Mouse (Mus musculus) CH12.LX (cell line): ENCODE results near the gene Ttc34. TPM values are rescaled to one million over a fixed set of nuclear protein-coding genes. Genes with fewer than 3 reads are reported as not detected.

Source experiments
- DNase-seq: peaks from one replicate; pipeline ENCODE4 v3.0.0-alpha.2; 2013; ENCODE audit errors: extremely low read depth
- H3K27ac ChIP-seq: 2 replicates; pipeline ENCODE4 v1.5.1; 2012; ENCODE audit warnings: low read depth, mild to moderate bottlenecking, control low read depth, moderate library complexity; ENCODE audit not compliant: insufficient read depth
- H3K27me3 ChIP-seq: replicated peaks from 2 replicates; pipeline ENCODE3; 2012; ENCODE audit warnings: inconsistent platforms
- H3K36me3 ChIP-seq, 2 experiments: replicated peaks in 1 of 2; 2 replicates each; pipeline versions ENCODE3 to v1.6.1; 2012; ENCODE audit warnings: inconsistent platforms in 1 of 2, low read length in 1 of 2, mild to moderate bottlenecking in 1 of 2, mixed read lengths in 1 of 2, moderate library complexity in 1 of 2; ENCODE audit not compliant: control insufficient read depth in 1 of 2, insufficient read depth in 1 of 2
- H3K4me1 ChIP-seq, 2 experiments: 2 replicates each; pipeline ENCODE4 v1.6.1; 2012; ENCODE audit warnings: inconsistent platforms in 1 of 2, moderate library complexity in 1 of 2; ENCODE audit not compliant: insufficient read depth in 2 of 2, control insufficient read depth in 1 of 2
- H3K4me2 ChIP-seq: 2 replicates; pipeline ENCODE4 v1.6.1; 2012; ENCODE audit warnings: low read depth, mild to moderate bottlenecking, control low read depth; ENCODE audit not compliant: poor library complexity, insufficient read depth, severe bottlenecking
- H3K4me3 ChIP-seq, 3 experiments: fragments of 150-350 bp in 1 of 3; sonication (generic) in 1 of 3; replicated peaks in 1 of 3; 2 replicates each; pipeline versions ENCODE3 to v1.5.1; 2011 to 2012; ENCODE audit warnings: low read depth in 2 of 3, low read length in 2 of 3, mild to moderate bottlenecking in 2 of 3, moderate library complexity in 2 of 3, control low read depth in 1 of 3, improper control_type of control experiment in 1 of 3, inconsistent platforms in 1 of 3, mixed read lengths in 1 of 3; ENCODE audit not compliant: poor library complexity in 1 of 3
- H3K79me2 ChIP-seq: replicated peaks from 2 replicates; pipeline ENCODE4 v1.6.1; 2012; ENCODE audit warnings: mild to moderate bottlenecking, moderate library complexity; ENCODE audit not compliant: control insufficient read depth, poor library complexity, insufficient read depth, severe bottlenecking; ENCODE audit errors: extremely low read depth
- H3K9ac ChIP-seq: 2 replicates; pipeline ENCODE4 v1.6.1; 2012; ENCODE audit warnings: low read depth, mild to moderate bottlenecking, control low read depth, moderate library complexity; ENCODE audit not compliant: insufficient read depth
- H3K9me3 ChIP-seq: replicated peaks from 2 replicates; pipeline ENCODE3; 2012; ENCODE audit warnings: low read length, inconsistent platforms, mixed read lengths
- BHLHE40 ChIP-seq: IDR thresholded peaks from 2 replicates; pipeline ENCODE4 v1.6.1; 2011; ENCODE audit warnings: mild to moderate bottlenecking, low read depth, low read length, improper control_type of control experiment
- CHD1 ChIP-seq: IDR thresholded peaks from 2 replicates; pipeline ENCODE4 v1.6.1; 2012; ENCODE audit warnings: low read depth, low read length, improper control_type of control experiment, inconsistent platforms
- CHD2 ChIP-seq: IDR thresholded peaks from 2 replicates; pipeline ENCODE4 v1.6.1; 2011; ENCODE audit warnings: low read length, improper control_type of control experiment
- E2F4 ChIP-seq: IDR thresholded peaks from 2 replicates; pipeline ENCODE4 v1.6.1; 2011; ENCODE audit warnings: low read depth, low read length, improper control_type of control experiment; ENCODE audit not compliant: insufficient replicate concordance
- ELF1 ChIP-seq: IDR thresholded peaks from 2 replicates; pipeline ENCODE4 v1.6.1; 2014; ENCODE audit warnings: low read depth, mild to moderate bottlenecking, inconsistent platforms, low read length, improper control_type of control experiment
- EP300 ChIP-seq: IDR thresholded peaks from 2 replicates; pipeline ENCODE4 v1.6.1; 2011; ENCODE audit warnings: low read length, improper control_type of control experiment
- IRF4 ChIP-seq: IDR thresholded peaks from 2 replicates; pipeline ENCODE4 v1.6.1; 2014; ENCODE audit warnings: low read depth, mild to moderate bottlenecking, inconsistent platforms, low read length, improper control_type of control experiment
- JUND ChIP-seq: conservative IDR thresholded peaks from 2 replicates; pipeline ENCODE4 v1.6.1; 2011; ENCODE audit warnings: low read depth, low read length, improper control_type of control experiment
- KAT2A ChIP-seq: IDR thresholded peaks from 2 replicates; pipeline ENCODE4 v1.6.1; 2012; ENCODE audit warnings: low read length, improper control_type of control experiment, inconsistent platforms; ENCODE audit not compliant: insufficient replicate concordance
- MAX ChIP-seq: IDR thresholded peaks from 2 replicates; pipeline ENCODE4 v1.6.1; 2011; ENCODE audit warnings: low read length, improper control_type of control experiment
- MEF2A ChIP-seq: IDR thresholded peaks from 2 replicates; pipeline ENCODE4 v1.6.1; 2014; ENCODE audit warnings: low read depth, mild to moderate bottlenecking, inconsistent platforms, low read length, improper control_type of control experiment, borderline replicate concordance
- MYC ChIP-seq: IDR thresholded peaks from 2 replicates; pipeline ENCODE4 v1.6.1; 2011; ENCODE audit warnings: low read depth, mild to moderate bottlenecking, improper control_type of control experiment, low read length
- NELFE ChIP-seq: IDR thresholded peaks from 2 replicates; pipeline ENCODE4 v1.6.1; 2011; ENCODE audit warnings: low read depth, low read length, improper control_type of control experiment
- NRF1 ChIP-seq: IDR thresholded peaks from 2 replicates; pipeline ENCODE4 v1.6.1; 2014; ENCODE audit warnings: low read depth, mild to moderate bottlenecking, inconsistent platforms, low read length, improper control_type of control experiment, moderate library complexity
- POLR2A ChIP-seq: IDR thresholded peaks from 2 replicates; pipeline ENCODE4 v1.6.1; 2011; ENCODE audit warnings: low read depth, mild to moderate bottlenecking, improper control_type of control experiment, low read length
- RAD21 ChIP-seq: IDR thresholded peaks from 2 replicates; pipeline ENCODE4 v1.6.1; 2011; ENCODE audit warnings: low read depth, mild to moderate bottlenecking, low read length, improper control_type of control experiment, moderate library complexity
- RCOR1 ChIP-seq: conservative IDR thresholded peaks from 2 replicates; pipeline ENCODE4 v1.6.1; 2012; ENCODE audit warnings: low read depth, mild to moderate bottlenecking, inconsistent platforms, low read length, improper control_type of control experiment
- SIN3A ChIP-seq: IDR thresholded peaks from 2 replicates; pipeline ENCODE4 v1.6.1; 2012; ENCODE audit warnings: low read length, improper control_type of control experiment, inconsistent platforms
- SMC3 ChIP-seq: IDR thresholded peaks from 2 replicates; pipeline ENCODE4 v1.6.1; 2011; ENCODE audit warnings: low read depth, low read length, improper control_type of control experiment
- TBP ChIP-seq: conservative IDR thresholded peaks from 2 replicates; pipeline ENCODE4 v1.6.1; 2011; ENCODE audit warnings: low read depth, low read length, improper control_type of control experiment
- TCF12 ChIP-seq: IDR thresholded peaks from 2 replicates; pipeline ENCODE4 v1.6.1; 2014; ENCODE audit warnings: low read depth, mild to moderate bottlenecking, inconsistent platforms, low read length, improper control_type of control experiment
- UBTF ChIP-seq: IDR thresholded peaks from 2 replicates; pipeline ENCODE4 v1.6.1; 2012; ENCODE audit warnings: low read depth, mild to moderate bottlenecking, inconsistent platforms, low read length, improper control_type of control experiment, moderate library complexity
- USF2 ChIP-seq: conservative IDR thresholded peaks from 2 replicates; pipeline ENCODE4 v1.6.1; 2011; ENCODE audit warnings: low read depth, low read length, improper control_type of control experiment
- ZNF384 ChIP-seq: IDR thresholded peaks from 2 replicates; pipeline ENCODE4 v1.6.1; 2012; ENCODE audit warnings: low read depth, low read length, improper control_type of control experiment, inconsistent platforms
- dilution Hi-C: fragments of 300-500 bp; cut with MboI; formaldehyde crosslinking; loops from 2 replicates; pipeline ENCODE4 v1.14.3; 2020; ENCODE audit warnings: low sequenced_read_pairs; ENCODE audit not compliant: extremely low pct_unique_long_range_greater_than_20kb, extremely low pct_ligation_motif_present
- in situ Hi-C: fragments of 300-500 bp; cut with MboI; formaldehyde crosslinking; loops from 3 replicates; pipeline ENCODE4 v1.14.3; 2019; ENCODE audit warnings: low sequenced_read_pairs, low pct_ligation_motif_present, low pct_unique_long_range_greater_than_20kb, mixed read lengths
- polyA plus RNA-seq: library from polyadenylated mRNA; unstranded; fragments of >175 nt; gene quantifications from 2 replicates; pipeline ENCODE4 v1.2.1, GENCODE M21; 2012; ENCODE audit warnings: low read depth; ENCODE audit not compliant: insufficient read length
- total RNA-seq, 2 experiments: library from RNA; depleted of rRNA; stranded (reverse); fragments of 300-350 nt in 1 of 2; fragments of >200 nt in 1 of 2; gene quantifications; 2 replicates each; pipeline ENCODE4 v1.2.3; 2012 to 2014

The Ttc34 gene
- total and polyA plus RNA-seq, 3 experiments: not detected

DNA sequence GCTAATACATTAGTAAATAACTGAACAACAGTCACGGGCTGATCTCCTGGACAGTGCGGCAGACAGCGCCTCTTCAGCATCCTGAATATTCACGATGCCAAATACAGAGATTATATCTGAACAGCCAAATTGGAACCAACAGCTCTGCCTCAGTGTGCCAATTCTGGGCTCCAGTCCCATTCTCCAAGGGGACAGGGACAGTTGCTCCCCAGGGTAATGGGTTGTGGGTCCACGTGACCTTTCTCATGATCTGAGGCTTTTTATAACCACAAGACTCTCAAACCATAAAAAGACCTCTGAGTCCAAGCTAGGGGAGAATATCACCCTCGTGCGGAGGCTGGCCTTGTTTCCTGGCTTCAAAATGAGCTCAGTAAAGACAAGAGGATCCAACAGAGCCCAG is 10.1 kb upstream of the Ttc34 start:
- in situ Hi-C loops: loop anchor here (10.0 kb wide), 1 partner anchor 72 kb away; no protein-coding TSS in a partner anchor
- DNase-seq: no peak
- Histone ChIP-seq H3K27me3 (peaks cover 70% of the 10 kb centered on the region), H3K79me2 (no peaks in the 10 kb centered on the region), H3K4me2 (no peak overlapping the region), H3K9me3 (peaks cover 4% of the 10 kb centered on the region), H3K4me1 (no peaks in the 10 kb centered on the region), H3K9ac (no peak overlapping the region), H3K4me3 (no peak overlapping the region), H3K27ac (no peak overlapping the region), H3K36me3 (no peaks in the 10 kb centered on the region)
- dilution Hi-C loops: no loop called here
- TF ChIP-seq USF2 (no peak), TCF12 (no peak), UBTF (no peak), MAX (no peak), CHD1 (no peak), EP300 (no peak), SIN3A (no peak), SMC3 (no peak), MEF2A (no peak)

DNA sequence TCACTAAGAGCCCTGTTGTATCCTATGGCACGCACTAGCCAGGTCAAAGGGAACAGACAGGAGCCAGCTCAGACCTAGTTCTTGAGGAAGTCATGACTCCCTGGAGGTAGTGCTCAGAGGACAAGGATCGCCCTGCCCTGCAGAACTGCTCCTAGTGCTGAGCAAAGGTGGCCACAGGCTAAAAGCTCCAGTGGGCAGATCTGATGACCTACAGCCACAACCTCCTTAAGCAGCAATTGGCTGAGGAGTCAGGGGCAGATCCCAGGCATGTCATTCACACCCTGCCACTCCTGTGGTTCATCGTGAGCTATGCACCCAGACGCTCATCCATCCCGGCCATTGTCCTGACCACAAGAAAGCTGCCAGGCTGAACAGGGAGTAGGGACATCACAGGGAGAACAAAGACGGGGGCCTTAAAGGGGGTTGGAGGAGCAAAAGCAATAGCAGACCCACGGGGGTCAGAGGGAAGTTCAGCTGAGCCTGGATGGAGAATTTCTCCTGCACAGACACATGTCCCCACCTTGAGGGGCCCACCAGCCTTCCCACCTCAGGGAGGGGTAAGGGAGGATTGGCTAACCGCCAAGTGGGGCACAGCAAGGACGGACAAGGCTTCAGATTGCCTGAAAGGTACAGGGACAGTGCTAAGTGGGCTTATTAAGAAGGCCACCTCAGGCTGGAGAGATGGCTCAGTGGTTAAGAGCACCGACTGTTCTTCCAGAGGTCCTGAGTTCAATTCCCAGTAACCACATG is 9.2 kb upstream of the Ttc34 start:
- Histone ChIP-seq H3K79me2 (no peaks in the 10 kb centered on the region), H3K36me3 (no peaks in the 10 kb centered on the region), H3K9ac (no peak overlapping the region), H3K4me3 (no peak overlapping the region), H3K4me2 (no peak overlapping the region), H3K27ac (no peak overlapping the region), H3K27me3 (peaks cover 68% of the 10 kb centered on the region), H3K4me1 (no peaks in the 10 kb centered on the region), H3K9me3 (peaks cover 4% of the 10 kb centered on the region)
- TF ChIP-seq TBP (no peak), RCOR1 (no peak)
- DNase-seq: no peak
- in situ Hi-C loops (loop anchor here (10.0 kb wide), 1 partner anchor 73 kb away; no protein-coding TSS in a partner anchor), dilution Hi-C loops (no loop called here)

DNA sequence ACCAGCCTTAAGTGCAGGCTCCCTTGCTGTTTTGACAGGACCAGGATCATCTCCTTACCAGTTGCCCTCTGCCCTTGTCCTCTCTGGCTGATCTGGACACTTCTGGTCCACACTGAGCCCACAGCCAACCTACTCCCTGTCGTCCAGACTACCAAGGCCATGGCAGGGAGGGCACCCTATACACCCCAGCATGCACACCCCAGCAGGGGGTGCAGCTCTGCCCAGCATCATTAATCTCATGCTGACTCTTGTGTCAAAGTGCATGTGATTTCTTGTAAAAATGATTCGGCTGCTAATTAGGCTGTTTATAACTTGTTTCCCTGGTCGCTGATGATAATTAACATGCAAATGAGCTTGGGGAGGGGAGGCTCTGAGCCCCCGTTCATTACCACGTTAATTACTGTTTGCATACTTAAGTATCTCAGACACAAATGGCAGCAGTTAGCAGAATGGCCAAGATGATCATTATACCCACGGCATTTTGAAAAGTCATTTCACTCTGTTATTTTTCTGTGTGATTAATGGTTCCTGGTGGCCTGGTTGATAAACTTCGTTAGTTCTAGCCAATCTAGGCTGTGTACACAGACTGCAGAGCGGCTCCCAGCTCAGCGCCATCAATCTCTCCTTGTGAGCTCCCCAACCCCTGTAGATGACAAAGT is 5.2 kb upstream of the Ttc34 start:
- H3K36me3 ChIP-seq: no peaks in the 10 kb centered on the region
- no peak overlapping the region for H3K9ac ChIP-seq
- no peak overlapping the region for H3K27ac ChIP-seq
- no peaks in the 10 kb centered on the region for H3K79me2 ChIP-seq
- no peak overlapping the region for H3K4me2 ChIP-seq
- peaks cover 67% of the 10 kb centered on the region for H3K27me3 ChIP-seq
- H3K4me3 ChIP-seq: no peak overlapping the region
- dilution Hi-C loops (no loop called here), in situ Hi-C loops (no loop called here)
- H3K4me1 ChIP-seq: no peaks in the 10 kb centered on the region
- no peak for DNase-seq
- H3K9me3 ChIP-seq: peaks cover 4% of the 10 kb centered on the region
- TF ChIP-seq E2F4: no peak
- TF ChIP-seq ELF1: no peak
- TF ChIP-seq MYC: no peak
- TF ChIP-seq UBTF: no peak
- TF ChIP-seq MAX: no peak
- no peak for TF ChIP-seq RAD21
- no peak for TF ChIP-seq IRF4
- no peak for TF ChIP-seq SMC3
- TF ChIP-seq ZNF384: no peak
- no peak for TF ChIP-seq CHD1
- TF ChIP-seq EP300: no peak
- TF ChIP-seq NRF1: no peak
- TF ChIP-seq BHLHE40: no peak
- TF ChIP-seq NELFE: no peak
- no peak for TF ChIP-seq CHD2
- no peak for TF ChIP-seq POLR2A
- TF ChIP-seq KAT2A: no peak
- TF ChIP-seq JUND: no peak
